Mouse (Mus musculus): Measurements from ENCODE around the gene Tfg. TPM values are rescaled to one million over a fixed set of nuclear protein-coding genes. Genes with fewer than 3 reads are reported as not detected.
A peak's percentile ranks its signal among the peaks of the same experiment; 100 is the strongest.

Gene Tfg
- polyA plus RNA-seq, 1 experiment from 2014 or later = 132 TPM

DNA sequence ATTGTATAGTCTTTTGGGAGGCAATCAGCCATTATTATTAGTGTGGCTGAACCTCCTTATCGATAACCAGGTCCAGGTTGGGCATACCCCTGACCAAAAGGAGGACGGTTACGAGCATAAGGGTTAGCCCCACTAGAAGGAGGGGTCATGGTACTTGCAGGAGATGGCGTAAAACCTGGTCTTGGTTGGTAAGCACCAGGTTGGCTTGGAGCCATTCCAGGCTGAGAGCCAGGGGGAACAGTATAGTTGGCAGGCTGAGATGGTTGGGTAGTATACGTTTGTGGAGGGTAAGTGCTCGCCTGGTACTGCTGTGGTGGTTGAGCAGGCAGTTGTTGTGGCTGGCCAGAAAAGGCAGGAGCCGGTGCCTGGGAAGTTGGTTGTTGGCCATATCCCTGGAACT, 26.5 kb downstream of the Tfg start:
- H3K4me2 ChIP-seq = no peak overlapping the region
- no peaks in the 10 kb centered on the region for H3K9me3 ChIP-seq
- H3K4me3 ChIP-seq (replicated peaks) = no peak overlapping the region
- H3K36me3 ChIP-seq = peaks cover 53% of the 10 kb centered on the region
- 93% methylated on average over 7 of the region's 7 CpGs for WGBS
- H3K4me1 ChIP-seq (replicated peaks) = no peaks in the 10 kb centered on the region
- no peak overlapping the region for H3K27ac ChIP-seq
- H3K27me3 ChIP-seq = no peaks in the 10 kb centered on the region
- no peak for ATAC-seq (ENCODE audit: insufficient number of reproducible peaks, insufficient read depth, low FRiP score, low TSS enrichment, low read depth)
- no peak overlapping the region for H3K9ac ChIP-seq (replicated peaks)

GRCm38 (mm10) chr16:56686747-56687146, 30.5 kb downstream of the Tfg start:
- Histone ChIP-seq H3K27me3 (no peaks in the 10 kb centered on the region), H3K4me3 (replicated peaks) (no peak overlapping the region), H3K4me1 (replicated peaks) (no peaks in the 10 kb centered on the region), H3K36me3 (peaks cover 38% of the 10 kb centered on the region), H3K9me3 (no peaks in the 10 kb centered on the region), H3K9ac (replicated peaks) (no peak overlapping the region), H3K4me2 (no peak overlapping the region), H3K27ac (no peak overlapping the region)
- 92% methylated on average over 5 of the region's 5 CpGs for WGBS
- no peak for ATAC-seq (ENCODE audit: insufficient number of reproducible peaks, insufficient read depth, low FRiP score, low TSS enrichment, low read depth)

GRCm38 (mm10) chr16:56681010-56681645, 36.1 kb downstream of the Tfg start:
- H3K27ac ChIP-seq = no peak overlapping the region
- H3K36me3 ChIP-seq = peaks cover 9% of the 10 kb centered on the region
- H3K9ac ChIP-seq (replicated peaks) = no peak overlapping the region
- no peaks in the 10 kb centered on the region for H3K27me3 ChIP-seq
- H3K9me3 ChIP-seq = no peaks in the 10 kb centered on the region
- 89% methylated on average over 8 of the region's 8 CpGs for WGBS
- H3K4me1 ChIP-seq (replicated peaks) = no peaks in the 10 kb centered on the region
- no peak for ATAC-seq (ENCODE audit: insufficient number of reproducible peaks, insufficient read depth, low FRiP score, low TSS enrichment, low read depth)
- H3K4me2 ChIP-seq = no peak overlapping the region
- no peak overlapping the region for H3K4me3 ChIP-seq (replicated peaks)

- H3K9ac ChIP-seq (replicated peaks) = no peak overlapping the region
- H3K36me3 ChIP-seq = no peaks in the 10 kb centered on the region
- WGBS = 80% methylated on average over 4 of the region's 4 CpGs
- H3K27ac ChIP-seq = no peak overlapping the region
- no peak overlapping the region for H3K4me3 ChIP-seq (replicated peaks)
- no peaks in the 10 kb centered on the region for H3K4me1 ChIP-seq (replicated peaks)
- H3K27me3 ChIP-seq = no peaks in the 10 kb centered on the region
- ATAC-seq (ENCODE audit: insufficient number of reproducible peaks, insufficient read depth, low FRiP score, low TSS enrichment, low read depth) = no peak
- no peaks in the 10 kb centered on the region for H3K9me3 ChIP-seq
- no peak overlapping the region for H3K4me2 ChIP-seq
Observed at GRCm38 (mm10) chr16:56677146-56677545, 40.1 kb downstream of the Tfg start.

DNA sequence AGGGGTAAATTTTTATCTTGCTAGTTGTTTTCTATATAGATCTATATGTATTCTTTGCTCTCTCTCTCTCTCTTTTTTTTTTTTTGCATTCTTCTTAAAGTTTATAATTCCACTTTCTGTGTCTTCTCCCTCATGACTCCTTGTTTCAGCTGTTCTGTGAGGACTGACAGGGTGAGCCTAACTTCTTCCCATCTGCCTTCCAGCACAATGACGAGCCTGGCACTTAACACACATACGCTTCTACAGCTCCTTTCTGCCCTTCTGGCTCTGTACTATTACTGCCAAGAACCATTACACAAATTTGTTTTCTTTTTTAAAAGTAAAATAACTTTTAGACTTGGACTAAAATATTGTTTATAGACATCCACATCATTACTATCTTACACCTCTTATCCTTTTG, 43.8 kb downstream of the Tfg start:
- Histone ChIP-seq H3K36me3 (no peaks in the 10 kb centered on the region), H3K4me1 (replicated peaks) (peaks cover 5% of the 10 kb centered on the region; the same call in 1 of the 2 replicates), H3K9me3 (no peaks in the 10 kb centered on the region), H3K27me3 (no peaks in the 10 kb centered on the region), H3K27ac (no peak overlapping the region), H3K9ac (replicated peaks) (no peak overlapping the region), H3K4me3 (replicated peaks) (no peak overlapping the region), H3K4me2 (no peak overlapping the region)
- no peak for ATAC-seq (ENCODE audit: insufficient number of reproducible peaks, insufficient read depth, low FRiP score, low TSS enrichment, low read depth)
- WGBS = 83% methylated on average over 2 of the region's 2 CpGs

DNA sequence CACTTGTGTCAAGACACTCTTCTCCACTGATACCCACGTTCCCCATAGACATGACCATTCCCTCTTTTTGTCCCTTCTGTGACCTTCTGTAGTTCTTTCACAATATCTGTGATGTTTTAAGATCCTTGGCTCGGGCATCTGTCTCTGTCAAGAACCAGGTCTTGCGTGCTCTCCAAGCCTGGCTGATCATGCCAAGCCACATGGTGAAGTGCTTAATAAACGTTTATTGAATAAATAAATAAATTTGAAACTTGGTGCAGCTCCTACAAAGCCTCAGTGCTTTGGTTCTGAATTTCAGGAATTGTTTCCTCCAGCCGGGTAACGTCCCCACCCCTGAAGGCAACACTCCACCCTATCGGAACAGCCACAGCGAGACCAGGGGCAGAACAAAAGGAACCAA, 46.3 kb downstream of the Tfg start:
- Histone ChIP-seq H3K4me2 (no peak overlapping the region), H3K9me3 (no peaks in the 10 kb centered on the region), H3K27me3 (no peaks in the 10 kb centered on the region), H3K36me3 (no peaks in the 10 kb centered on the region), H3K4me1 (replicated peaks) (peaks cover 12% of the 10 kb centered on the region; the same call in 1 of the 2 replicates), H3K9ac (replicated peaks) (no peak overlapping the region), H3K4me3 (replicated peaks) (no peak overlapping the region), H3K27ac (no peak overlapping the region)
- no peak for ATAC-seq (ENCODE audit: insufficient number of reproducible peaks, insufficient read depth, low FRiP score, low TSS enrichment, low read depth)
- 82% methylated on average over 8 of the region's 8 CpGs for WGBS

- Histone ChIP-seq H3K27me3 (no peaks in the 10 kb centered on the region), H3K9me3 (no peaks in the 10 kb centered on the region), H3K4me1 (replicated peaks) (peaks cover 12% of the 10 kb centered on the region; the same call in 1 of the 2 replicates), H3K36me3 (no peaks in the 10 kb centered on the region), H3K27ac (no peak overlapping the region), H3K4me3 (replicated peaks) (no peak overlapping the region), H3K4me2 (no peak overlapping the region), H3K9ac (replicated peaks) (no peak overlapping the region)
- no peak for ATAC-seq (ENCODE audit: insufficient number of reproducible peaks, insufficient read depth, low FRiP score, low TSS enrichment, low read depth)
- WGBS = 54% methylated on average over 5 of the region's 5 CpGs
Observed at GRCm38 (mm10) chr16:56669520-56669919, 47.7 kb downstream of the Tfg start.

DNA sequence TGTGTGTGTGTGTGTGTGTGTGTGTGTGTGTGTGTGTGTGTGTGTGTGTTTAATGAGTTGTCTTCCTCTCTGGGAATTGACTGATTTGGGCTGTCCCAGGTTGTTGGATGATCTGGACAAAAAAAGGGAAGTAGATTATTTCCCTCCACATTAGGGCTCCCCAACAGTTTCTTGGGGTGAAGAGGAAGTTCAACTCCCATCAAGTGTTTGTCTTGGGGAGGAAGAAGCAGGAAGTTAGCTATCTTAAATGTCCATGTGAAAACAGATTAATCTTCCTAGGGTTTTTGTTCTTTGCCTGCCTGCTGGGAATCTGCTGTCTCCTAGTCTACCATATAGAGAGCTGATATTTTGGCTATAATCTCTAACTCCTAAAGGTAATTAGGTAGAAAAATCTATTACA, 58.4 kb downstream of the Tfg start:
- Histone ChIP-seq H3K27ac (no peak overlapping the region), H3K36me3 (no peaks in the 10 kb centered on the region), H3K9ac (replicated peaks) (no peak overlapping the region), H3K4me2 (no peak overlapping the region), H3K27me3 (no peaks in the 10 kb centered on the region), H3K4me3 (replicated peaks) (no peak overlapping the region), H3K9me3 (no peaks in the 10 kb centered on the region), H3K4me1 (replicated peaks) (0 out of 2 replicates have a peak, but pooled peaks cover 5% of the 10 kb centered on the region)
- no peak for ATAC-seq (ENCODE audit: insufficient number of reproducible peaks, insufficient read depth, low FRiP score, low TSS enrichment, low read depth)

DNA sequence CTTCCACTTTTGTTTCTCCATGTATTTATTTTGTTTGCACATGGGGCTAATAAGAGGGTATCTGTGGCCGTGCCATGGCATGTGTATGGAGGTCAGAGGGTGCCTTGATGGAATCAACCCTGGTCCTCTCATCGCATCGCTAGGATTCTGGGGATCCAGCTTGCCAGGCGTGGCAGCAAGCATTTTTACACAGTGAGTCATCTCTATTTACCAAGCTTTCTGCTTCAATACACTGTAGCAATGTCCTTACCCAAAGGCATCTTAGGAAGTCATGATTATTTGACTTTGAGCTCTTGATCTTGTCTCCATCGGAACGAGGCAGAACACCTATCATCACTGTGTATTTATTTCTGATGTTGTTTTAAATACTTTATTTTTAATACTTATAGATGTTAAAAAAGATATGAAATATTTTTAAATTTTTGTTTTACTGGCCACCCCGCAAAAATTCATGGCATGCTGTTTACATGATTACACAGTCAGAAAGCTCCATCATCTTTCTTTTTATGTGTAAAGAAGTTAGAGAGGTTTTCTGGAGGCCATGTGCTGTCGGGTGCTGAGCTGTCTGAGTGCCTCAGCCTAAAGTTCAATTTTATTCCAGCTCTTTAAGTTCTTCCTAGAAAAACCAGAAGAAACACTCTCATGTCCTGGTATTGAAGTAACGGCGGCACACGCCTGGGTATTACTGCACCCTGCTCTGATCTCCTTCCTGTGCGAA, 61.9 kb downstream of the Tfg start:
- no peaks in the 10 kb centered on the region for H3K27me3 ChIP-seq
- no peaks in the 10 kb centered on the region for H3K36me3 ChIP-seq
- no peaks in the 10 kb centered on the region for H3K9me3 ChIP-seq
- H3K4me1 ChIP-seq (replicated peaks) = 0 out of 2 replicates have a peak, but pooled peaks cover 5% of the 10 kb centered on the region
- no peak overlapping the region for H3K27ac ChIP-seq
- H3K4me2 ChIP-seq = peak overlapping the region; percentile 13; the same call in 1 of the 2 replicates
- H3K9ac ChIP-seq (replicated peaks) = no peak overlapping the region
- H3K4me3 ChIP-seq (replicated peaks) = no peak overlapping the region
- ATAC-seq (ENCODE audit: insufficient number of reproducible peaks, insufficient read depth, low FRiP score, low TSS enrichment, low read depth) = no peak
- 79% methylated on average over 12 of the region's 12 CpGs for WGBS

- Histone ChIP-seq H3K9me3 (no peaks in the 10 kb centered on the region), H3K27ac (no peak overlapping the region), H3K4me1 (replicated peaks) (peaks cover 5% of the 10 kb centered on the region; the same call in 1 of the 2 replicates), H3K36me3 (no peaks in the 10 kb centered on the region), H3K9ac (replicated peaks) (no peak overlapping the region), H3K4me3 (replicated peaks) (no peak overlapping the region), H3K27me3 (no peaks in the 10 kb centered on the region), H3K4me2 (no peak overlapping the region)
- WGBS = 61% methylated on average over 7 of the region's 7 CpGs
- no peak for ATAC-seq (ENCODE audit: insufficient number of reproducible peaks, insufficient read depth, low FRiP score, low TSS enrichment, low read depth)
Observed at GRCm38 (mm10) chr16:56646382-56647172, 70.7 kb downstream of the Tfg start.

- H3K9me3 ChIP-seq = no peaks in the 10 kb centered on the region
- H3K9ac ChIP-seq (replicated peaks) = no peak overlapping the region
- ATAC-seq (ENCODE audit: insufficient number of reproducible peaks, insufficient read depth, low FRiP score, low TSS enrichment, low read depth) = no peak
- 21% methylated on average over 2 of the region's 2 CpGs for WGBS
- H3K4me2 ChIP-seq = no peak overlapping the region
- H3K4me3 ChIP-seq (replicated peaks) = no peak overlapping the region
- H3K4me1 ChIP-seq (replicated peaks) = peaks cover 5% of the 10 kb centered on the region; the same call in 1 of the 2 replicates
- H3K27me3 ChIP-seq = no peaks in the 10 kb centered on the region
- H3K27ac ChIP-seq = no peak overlapping the region
- H3K36me3 ChIP-seq = no peaks in the 10 kb centered on the region
Observed at GRCm38 (mm10) chr16:56645251-56645650, 72.0 kb downstream of the Tfg start.

Measured in limb, embryonic 12.5 days (tissue).